Mouse (Mus musculus): ENCODE results near the gene Adamtsl1. TPM values are rescaled to one million over a fixed set of nuclear protein-coding genes. Genes with fewer than 3 reads are reported as not detected.

Gene Adamtsl1
- polyA plus RNA-seq, 1 experiment from 2014 or later: 10.2 TPM

GRCm38 (mm10) chr4:86227096-86227495, 713.1 kb downstream of the Adamtsl1 start:
- peak; percentile 85 for DNase-seq (ENCODE audit: low spot score)
- Histone ChIP-seq H3K4me3 (replicated peaks; ENCODE audit: low read depth, low read length) (no peak overlapping the region), H3K27ac (no peak overlapping the region), H3K4me2 (ENCODE audit: low read length) (no peak overlapping the region), H3K36me3 (ENCODE audit: insufficient read depth, low read length) (no peaks in the 10 kb centered on the region), H3K9me3 (replicated peaks; ENCODE audit: low read length) (no peaks in the 10 kb centered on the region), H3K9ac (ENCODE audit: low read depth, low read length) (no peak overlapping the region), H3K4me1 (replicated peaks; ENCODE audit: insufficient read depth, low read length) (no peaks in the 10 kb centered on the region), H3K27me3 (ENCODE audit: insufficient read depth, low read length) (no peaks in the 10 kb centered on the region)
- 61% methylated on average over 1 of the region's 1 CpGs for WGBS
- no peak for TF ChIP-seq CTCF (IDR thresholded peaks at IDR 0.05; ENCODE audit: low read depth)
- no peak for ATAC-seq (replicated peaks; ENCODE audit: low FRiP score, low read depth)

DNA sequence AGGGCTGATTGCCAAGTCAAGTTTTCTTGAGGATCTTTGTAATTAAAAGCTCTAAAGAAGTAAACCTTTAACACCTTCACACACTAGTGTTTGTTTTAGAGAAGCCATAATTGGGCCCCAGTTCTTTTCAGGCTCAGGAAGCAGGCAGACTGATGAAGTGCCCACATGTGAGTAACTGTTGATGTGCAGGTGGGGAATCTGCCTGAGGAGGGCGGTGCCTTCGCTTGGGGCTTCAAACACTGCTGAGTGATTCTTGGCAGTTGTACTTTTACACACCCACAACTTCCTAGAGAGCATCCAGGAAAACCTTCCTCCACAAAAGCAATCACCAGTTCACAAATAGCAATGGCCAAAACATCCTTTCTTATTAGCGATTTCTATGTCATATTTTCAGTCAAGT, 719.2 kb downstream of the Adamtsl1 start:
- no peak for TF ChIP-seq CTCF (IDR thresholded peaks at IDR 0.05; ENCODE audit: low read depth)
- Histone ChIP-seq H3K9me3 (replicated peaks; ENCODE audit: low read length) (no peaks in the 10 kb centered on the region), H3K27me3 (ENCODE audit: insufficient read depth, low read length) (no peaks in the 10 kb centered on the region), H3K4me3 (replicated peaks; ENCODE audit: low read depth, low read length) (no peak overlapping the region), H3K9ac (ENCODE audit: low read depth, low read length) (no peak overlapping the region), H3K36me3 (ENCODE audit: insufficient read depth, low read length) (no peaks in the 10 kb centered on the region), H3K4me1 (replicated peaks; ENCODE audit: insufficient read depth, low read length) (no peaks in the 10 kb centered on the region), H3K27ac (no peak overlapping the region), H3K4me2 (ENCODE audit: low read length) (no peak overlapping the region)
- no peak for ATAC-seq (replicated peaks; ENCODE audit: low FRiP score, low read depth)
- DNase-seq (ENCODE audit: low spot score): no peak
- WGBS: 60% methylated on average over 3 of the region's 3 CpGs

- H3K27me3 ChIP-seq (ENCODE audit: insufficient read depth, low read length): no peaks in the 10 kb centered on the region
- no peak overlapping the region for H3K9ac ChIP-seq (ENCODE audit: low read depth, low read length)
- H3K36me3 ChIP-seq (ENCODE audit: insufficient read depth, low read length): no peaks in the 10 kb centered on the region
- 77% methylated on average over 2 of the region's 2 CpGs for WGBS
- H3K27ac ChIP-seq: no peak overlapping the region
- H3K4me2 ChIP-seq (ENCODE audit: low read length): no peak overlapping the region
- DNase-seq (ENCODE audit: low spot score) (no peak), ATAC-seq (replicated peaks; ENCODE audit: low FRiP score, low read depth) (no peak)
- TF ChIP-seq CTCF (IDR thresholded peaks at IDR 0.05; ENCODE audit: low read depth): no peak
- H3K4me3 ChIP-seq (replicated peaks; ENCODE audit: low read depth, low read length): no peak overlapping the region
- H3K9me3 ChIP-seq (replicated peaks; ENCODE audit: low read length): no peaks in the 10 kb centered on the region
- H3K4me1 ChIP-seq (replicated peaks; ENCODE audit: insufficient read depth, low read length): no peaks in the 10 kb centered on the region
Observed at GRCm38 (mm10) chr4:86241854-86242424, 728.0 kb downstream of the Adamtsl1 start.

DNA sequence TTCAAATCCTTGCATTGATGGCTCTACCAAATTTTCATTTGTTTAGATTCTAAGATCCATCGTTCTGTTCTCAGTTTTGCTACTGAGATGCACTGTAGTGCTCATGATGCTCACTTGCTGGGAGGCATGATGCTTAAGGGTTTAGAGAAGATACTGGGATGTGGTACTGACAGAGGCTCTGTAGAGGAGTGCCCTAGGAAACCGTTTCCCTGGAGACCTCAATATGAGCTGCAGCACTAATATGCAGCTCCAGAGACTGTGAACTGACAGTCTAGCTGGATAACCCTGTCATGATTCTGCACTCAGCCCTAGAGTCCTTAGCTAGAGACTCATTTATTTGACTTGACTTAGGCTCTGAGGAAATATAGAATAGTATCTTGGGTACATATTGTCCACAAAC, 756.1 kb downstream of the Adamtsl1 start:
- Histone ChIP-seq H3K4me1 (replicated peaks; ENCODE audit: insufficient read depth, low read length) (no peaks in the 10 kb centered on the region), H3K9me3 (replicated peaks; ENCODE audit: low read length) (no peaks in the 10 kb centered on the region), H3K27me3 (ENCODE audit: insufficient read depth, low read length) (no peaks in the 10 kb centered on the region), H3K27ac (no peak overlapping the region), H3K4me2 (ENCODE audit: low read length) (no peak overlapping the region), H3K36me3 (ENCODE audit: insufficient read depth, low read length) (no peaks in the 10 kb centered on the region), H3K4me3 (replicated peaks; ENCODE audit: low read depth, low read length) (no peak overlapping the region), H3K9ac (ENCODE audit: low read depth, low read length) (no peak overlapping the region)
- no peak for DNase-seq (ENCODE audit: low spot score)
- WGBS: 72% methylated on average over 2 of the region's 2 CpGs
- no peak for TF ChIP-seq CTCF (IDR thresholded peaks at IDR 0.05; ENCODE audit: low read depth)
- ATAC-seq (replicated peaks; ENCODE audit: low FRiP score, low read depth): no peak

DNA sequence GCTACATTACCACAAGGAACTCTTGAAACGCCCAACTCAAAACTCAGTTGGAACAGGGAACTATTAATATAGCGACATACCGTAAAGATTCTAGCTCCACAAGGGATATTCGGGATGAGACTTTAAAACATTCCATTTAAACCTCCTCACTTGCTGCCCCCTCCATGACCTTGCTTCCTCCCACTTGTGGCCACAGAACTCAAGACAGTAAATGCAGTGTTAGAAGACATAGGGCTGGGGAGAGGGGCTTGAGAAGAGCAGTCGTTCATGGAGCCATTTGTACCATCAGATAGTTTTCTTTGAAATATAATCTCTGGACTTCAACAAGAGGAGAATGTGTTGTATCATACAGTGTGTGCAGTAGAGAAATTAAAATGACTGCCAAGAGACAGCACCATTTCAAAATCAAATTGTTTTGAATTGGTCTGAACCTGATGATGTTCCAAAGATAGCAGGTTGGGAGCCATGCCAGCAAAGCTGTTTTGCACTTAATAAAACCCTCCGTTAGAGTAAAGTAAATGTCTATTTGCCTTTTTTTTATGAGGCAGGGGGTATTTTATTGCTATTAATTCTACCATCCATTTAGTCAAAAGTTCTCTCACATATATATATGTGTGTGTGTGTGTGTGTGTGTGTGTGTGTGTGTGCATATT, 759.9 kb downstream of the Adamtsl1 start:
- H3K9me3 ChIP-seq (replicated peaks; ENCODE audit: low read length): no peaks in the 10 kb centered on the region
- no peak overlapping the region for H3K4me3 ChIP-seq (replicated peaks; ENCODE audit: low read depth, low read length)
- DNase-seq (ENCODE audit: low spot score): peak; percentile 54
- no peak for ATAC-seq (replicated peaks; ENCODE audit: low FRiP score, low read depth)
- H3K27ac ChIP-seq: no peak overlapping the region
- WGBS: 36% methylated on average over 6 of the region's 6 CpGs
- no peaks in the 10 kb centered on the region for H3K36me3 ChIP-seq (ENCODE audit: insufficient read depth, low read length)
- H3K4me1 ChIP-seq (replicated peaks; ENCODE audit: insufficient read depth, low read length): no peaks in the 10 kb centered on the region
- no peak overlapping the region for H3K4me2 ChIP-seq (ENCODE audit: low read length)
- TF ChIP-seq CTCF (IDR thresholded peaks at IDR 0.05; ENCODE audit: low read depth): no peak
- no peaks in the 10 kb centered on the region for H3K27me3 ChIP-seq (ENCODE audit: insufficient read depth, low read length)
- no peak overlapping the region for H3K9ac ChIP-seq (ENCODE audit: low read depth, low read length)

GRCm38 (mm10) chr4:86274663-86275062, 760.7 kb downstream of the Adamtsl1 start:
- 87% methylated on average over 2 of the region's 2 CpGs for WGBS
- Histone ChIP-seq H3K27ac (no peak overlapping the region), H3K9ac (ENCODE audit: low read depth, low read length) (no peak overlapping the region), H3K4me2 (ENCODE audit: low read length) (no peak overlapping the region), H3K27me3 (ENCODE audit: insufficient read depth, low read length) (no peaks in the 10 kb centered on the region), H3K4me3 (replicated peaks; ENCODE audit: low read depth, low read length) (no peak overlapping the region), H3K9me3 (replicated peaks; ENCODE audit: low read length) (no peaks in the 10 kb centered on the region), H3K36me3 (ENCODE audit: insufficient read depth, low read length) (no peaks in the 10 kb centered on the region), H3K4me1 (replicated peaks; ENCODE audit: insufficient read depth, low read length) (no peaks in the 10 kb centered on the region)
- ATAC-seq (replicated peaks; ENCODE audit: low FRiP score, low read depth): no peak
- DNase-seq (ENCODE audit: low spot score): no peak
- TF ChIP-seq CTCF (IDR thresholded peaks at IDR 0.05; ENCODE audit: low read depth): no peak
